Mouse (Mus musculus) liver, adult 2 months (tissue): ENCODE data around the gene Cfap45.

ENCODE experiments used
- CTCF ChIP-seq: fragments of 200-500 bp; IDR thresholded peaks from 2 replicates; pipeline ENCODE4 v1.5.1; 2011; ENCODE audit warnings: low read depth, low read length, control low read depth
- POLR2A ChIP-seq: fragments of 200-500 bp; IDR thresholded peaks from 2 replicates; pipeline ENCODE4 v1.6.1; 2011; ENCODE audit warnings: low read length, control low read depth; ENCODE audit not compliant: insufficient read depth; ENCODE audit errors: extremely low read depth

DNA sequence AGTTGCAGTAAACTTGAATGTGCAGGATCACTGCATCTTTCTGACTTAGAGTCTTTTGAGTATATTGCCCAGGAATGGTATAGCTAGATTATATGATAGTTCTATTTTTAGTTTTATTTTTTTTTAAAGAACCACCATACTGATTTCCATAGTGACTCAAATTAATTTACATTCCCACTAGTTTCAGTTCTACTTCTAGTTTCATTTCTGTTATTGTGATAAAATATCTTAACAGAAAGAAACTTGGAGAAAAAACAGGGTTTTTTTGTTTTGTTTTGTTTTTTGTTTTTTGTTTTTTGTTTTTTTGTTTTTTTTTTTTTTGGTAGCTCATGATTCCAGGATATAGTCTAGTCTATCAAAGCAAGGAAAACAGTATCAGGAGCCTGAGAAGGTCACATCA lies 47.7 kb upstream of the Cfap45 start:
- TF ChIP-seq POLR2A, result no peak
- no peak for TF ChIP-seq CTCF
